Mouse (Mus musculus) heart, embryonic 10.5 days (tissue): ENCODE results near the gene Slc6a1. TPM values are rescaled to one million over a fixed set of nuclear protein-coding genes. Genes with fewer than 3 reads are reported as not detected.

Experiments
- DNase-seq: peaks from one replicate; pipeline ENCODE4 v3.0.0-alpha.2; 2017; ENCODE audit warnings: low spot score
- H3K27ac ChIP-seq: fragments of 300-500 bp; sonication (generic); 2 replicates; pipeline ENCODE4 v1.5.1; 2016; ENCODE audit warnings: mild to moderate bottlenecking
- H3K27me3 ChIP-seq: fragments of 300-500 bp; sonication (generic); 2 replicates; pipeline ENCODE4 v1.6.1; 2016; ENCODE audit warnings: mild to moderate bottlenecking; ENCODE audit not compliant: poor library complexity, insufficient read depth, severe bottlenecking
- H3K36me3 ChIP-seq: fragments of 300-500 bp; sonication (generic); 2 replicates; pipeline ENCODE4 v1.6.1; 2016; ENCODE audit warnings: mild to moderate bottlenecking, moderate library complexity
- H3K4me1 ChIP-seq: fragments of 300-500 bp; sonication (generic); 2 replicates; pipeline ENCODE4 v1.6.1; 2016; ENCODE audit warnings: mild to moderate bottlenecking
- H3K4me3 ChIP-seq: fragments of 300-500 bp; sonication (generic); 2 replicates; pipeline ENCODE4 v1.5.1; 2016; ENCODE audit warnings: mild to moderate bottlenecking, moderate library complexity
- H3K9me3 ChIP-seq: fragments of 300-500 bp; sonication (generic); 2 replicates; pipeline ENCODE4 v1.6.1; 2016; ENCODE audit warnings: mild to moderate bottlenecking, moderate library complexity
- WGBS: fragments of 180-500 bp; shearing (Covaris S2); methylation state at CpG from one replicate; pipeline ENCODE4 v1.1.7; 2016; 5-methylcytosine and 5-hydroxymethylcytosine counted together
- polyA plus RNA-seq: library from polyadenylated mRNA; unstranded; fragments of >200 nt; fragmentation: Nextera tagmentation; extraction: Ambion mirVana; gene quantifications from 2 replicates; pipeline ENCODE4 v1.2.1, GENCODE M21; 2016

Slc6a1 gene
- polyA plus RNA-seq, 1 experiment from 2014 or later = 0.48 TPM

DNA sequence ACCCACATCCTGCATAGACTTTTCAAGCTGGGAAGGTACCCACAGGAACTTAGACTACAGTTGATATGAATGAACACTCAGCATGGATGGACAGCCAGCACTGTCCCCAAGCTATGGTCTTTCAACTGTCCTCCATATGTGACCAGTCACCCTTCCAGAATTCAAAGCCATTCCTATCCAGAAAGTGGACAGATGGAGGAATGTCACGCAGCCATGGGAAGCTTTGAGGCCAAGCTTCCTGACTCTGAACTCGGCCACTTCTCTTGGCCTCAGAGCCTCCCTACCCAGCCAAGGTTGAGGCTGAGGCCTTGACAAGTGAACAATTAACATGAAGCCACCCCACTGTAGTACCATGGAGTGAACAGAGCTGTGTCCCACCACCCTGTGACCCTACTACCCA is 12.8 kb upstream of the Slc6a1 start:
- Histone ChIP-seq H3K27ac (no peak overlapping the region), H3K9me3 (no peaks in the 10 kb centered on the region), H3K27me3 (peaks cover 75% of the 10 kb centered on the region)

GRCm38 (mm10) chr6:114270799-114271198 is 11.6 kb upstream of the Slc6a1 start:
- H3K27ac ChIP-seq = no peak overlapping the region
- H3K4me1 ChIP-seq = peaks cover 18% of the 10 kb centered on the region
- H3K4me3 ChIP-seq = no peak overlapping the region
- H3K36me3 ChIP-seq = no peaks in the 10 kb centered on the region
- DNase-seq = no peak
- WGBS = 48% methylated on average over 5 of the region's 5 CpGs
- peaks cover 80% of the 10 kb centered on the region for H3K27me3 ChIP-seq
- no peaks in the 10 kb centered on the region for H3K9me3 ChIP-seq

More for the DNA sequence above, 12.8 kb upstream of the Slc6a1 start:
- no peaks in the 10 kb centered on the region for H3K36me3 ChIP-seq
- peaks cover 18% of the 10 kb centered on the region for H3K4me1 ChIP-seq
- H3K4me3 ChIP-seq = no peak overlapping the region
- WGBS = 77% methylated on average over 2 of the region's 2 CpGs
- DNase-seq = no peak

DNA sequence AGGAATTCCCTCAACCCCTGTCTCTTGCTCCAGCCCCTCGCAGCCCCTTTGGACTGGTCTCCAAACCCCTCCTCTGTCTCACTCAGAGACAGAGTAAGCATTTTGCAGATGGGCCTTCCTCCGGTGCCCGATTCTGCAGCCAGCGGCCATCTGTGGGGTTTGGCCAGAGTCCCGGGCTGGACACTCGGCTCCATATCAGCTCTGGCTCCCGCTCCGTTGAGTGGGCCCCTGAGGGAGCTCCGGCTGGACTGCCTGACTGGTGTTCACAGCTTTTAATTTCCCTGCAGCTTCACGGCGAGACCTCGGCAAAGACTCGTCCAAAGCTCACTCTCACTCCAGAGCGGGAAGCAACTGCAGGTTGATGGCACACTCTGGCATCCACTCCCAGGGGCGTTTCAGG is 10.2 kb upstream of the Slc6a1 start:
- H3K4me3 ChIP-seq = no peak overlapping the region
- H3K27ac ChIP-seq = no peak overlapping the region
- H3K9me3 ChIP-seq = no peaks in the 10 kb centered on the region
- peak; percentile 76 for DNase-seq
- WGBS = 69% methylated on average over 15 of the region's 15 CpGs
- H3K27me3 ChIP-seq = peaks cover 86% of the 10 kb centered on the region
- peaks cover 18% of the 10 kb centered on the region for H3K4me1 ChIP-seq
- H3K36me3 ChIP-seq = no peaks in the 10 kb centered on the region

DNA sequence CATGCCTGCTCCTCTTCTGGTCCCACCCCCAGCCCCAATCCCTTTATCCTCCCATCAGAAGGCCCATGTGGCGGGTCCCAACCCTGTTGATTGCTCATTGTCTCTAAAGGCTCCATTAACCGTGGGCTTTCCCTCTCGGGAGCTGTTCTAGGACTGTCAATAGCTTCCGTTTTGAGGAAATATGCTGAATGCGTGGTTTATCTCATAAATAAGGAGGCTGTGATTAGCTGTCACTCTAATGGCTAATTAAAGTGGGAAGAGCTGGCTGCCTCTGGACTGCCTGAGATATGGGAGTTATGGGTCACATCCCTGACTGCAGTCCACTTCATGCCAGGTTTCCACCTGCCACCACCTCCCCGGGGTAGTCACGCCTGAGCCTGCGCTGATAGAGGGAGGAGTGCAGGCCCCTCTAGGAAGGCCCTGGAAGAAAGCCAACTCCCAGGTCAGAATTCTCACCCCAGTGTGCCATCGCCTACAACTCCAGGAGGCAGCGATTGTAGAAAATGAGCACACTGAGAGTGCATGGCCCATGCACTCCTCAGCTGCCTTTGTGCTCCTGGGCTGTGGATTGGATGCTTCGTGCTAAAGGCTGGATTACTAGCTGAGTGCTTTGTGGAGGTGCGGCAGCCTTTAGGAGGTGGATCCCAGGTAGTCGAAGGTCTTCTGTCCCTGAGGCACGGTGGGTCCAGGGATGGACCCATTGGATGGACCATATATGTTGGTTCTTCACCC is 8.3 kb upstream of the Slc6a1 start:
- peaks cover 18% of the 10 kb centered on the region for H3K4me1 ChIP-seq
- H3K27me3 ChIP-seq = peaks cover 84% of the 10 kb centered on the region
- 52% methylated on average over 14 of the region's 14 CpGs for WGBS

GRCm38 (mm10) chr6:114275800-114276199 is 6.6 kb upstream of the Slc6a1 start:
- WGBS = 59% methylated on average over 8 of the region's 8 CpGs
- no peak for DNase-seq
- peaks cover 81% of the 10 kb centered on the region for H3K27me3 ChIP-seq

More for the DNA sequence above, 8.3 kb upstream of the Slc6a1 start:
- H3K27ac ChIP-seq = no peak overlapping the region
- H3K9me3 ChIP-seq = no peaks in the 10 kb centered on the region
- no peaks in the 10 kb centered on the region for H3K36me3 ChIP-seq
- no peak for DNase-seq
- no peak overlapping the region for H3K4me3 ChIP-seq

DNA sequence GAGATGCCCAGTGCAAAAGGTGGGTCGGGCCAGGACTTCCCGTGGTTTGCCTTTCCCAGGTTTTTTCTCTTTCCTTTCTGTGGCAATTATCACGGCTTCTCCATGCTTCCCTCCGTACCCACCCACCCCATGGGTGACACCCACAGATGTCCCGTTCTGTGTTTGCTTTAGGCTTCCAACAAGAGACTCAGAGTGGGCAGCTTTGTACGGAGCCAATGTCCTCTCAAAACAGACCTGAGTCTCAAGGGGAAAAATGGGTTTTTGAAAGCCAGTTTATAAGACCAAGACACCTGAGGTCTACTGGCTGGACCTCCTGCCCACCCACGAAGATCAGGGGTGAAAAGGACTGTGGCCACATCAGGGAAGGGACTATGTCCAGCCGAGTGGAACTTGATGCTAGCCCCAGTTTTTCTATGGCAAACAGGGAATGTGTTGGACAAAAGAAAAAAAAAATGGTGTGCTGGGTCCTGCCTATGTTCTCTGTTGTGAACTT is 889 bp downstream of the Slc6a1 start:
- Histone ChIP-seq H3K36me3 (no peaks in the 10 kb centered on the region), H3K27ac (no peak overlapping the region), H3K9me3 (no peaks in the 10 kb centered on the region), H3K4me3 (peak overlapping the region; percentile 46; the same call in 1 of the 2 replicates), H3K4me1 (peaks cover 13% of the 10 kb centered on the region), H3K27me3 (peaks cover 89% of the 10 kb centered on the region)
- DNase-seq = no peak
- WGBS = 18% methylated on average over 8 of the region's 8 CpGs

More at GRCm38 (mm10) chr6:114275800-114276199, 6.6 kb upstream of the Slc6a1 start:
- H3K4me1 ChIP-seq = peaks cover 14% of the 10 kb centered on the region
- no peak overlapping the region for H3K4me3 ChIP-seq
- no peaks in the 10 kb centered on the region for H3K9me3 ChIP-seq
- H3K36me3 ChIP-seq = no peaks in the 10 kb centered on the region
- no peak overlapping the region for H3K27ac ChIP-seq

DNA sequence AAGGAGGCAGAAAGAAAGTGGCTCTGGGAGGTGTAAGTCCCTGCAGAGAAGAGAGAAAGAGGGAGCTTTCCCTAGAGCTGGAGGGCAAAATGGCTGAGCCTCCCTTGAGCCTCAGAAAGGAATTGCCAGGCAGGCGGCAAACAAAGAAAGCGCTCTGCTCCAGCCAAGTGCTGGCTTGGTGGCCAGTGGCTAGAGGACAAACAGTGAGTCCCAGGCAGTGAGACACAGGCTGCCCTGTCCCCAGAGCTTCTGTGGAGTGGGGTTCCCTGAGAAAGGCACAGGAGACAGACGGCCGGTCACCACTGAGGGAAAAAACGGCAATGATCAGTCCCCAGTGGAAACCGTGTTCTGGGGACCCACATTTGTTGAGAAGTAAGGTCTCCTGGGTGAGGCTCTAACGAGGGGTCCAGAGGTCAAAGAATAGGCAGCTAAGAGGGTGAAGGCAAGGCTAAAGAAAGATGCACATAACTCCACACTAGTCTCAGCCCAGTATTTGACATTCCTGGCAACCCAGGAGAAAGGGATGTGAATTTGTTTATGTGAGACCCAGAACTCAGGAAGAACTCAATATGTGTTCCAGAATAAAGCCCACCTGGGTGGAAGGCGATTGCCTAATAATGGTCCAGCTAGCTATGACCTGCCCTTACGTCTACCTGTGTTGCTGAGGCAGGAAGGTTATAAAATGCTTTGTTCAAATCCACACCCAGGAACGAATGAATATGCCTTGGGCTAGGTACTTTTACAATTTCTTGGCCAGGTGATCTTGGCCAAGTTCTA is 1.7 kb downstream of the Slc6a1 start:
- H3K9me3 ChIP-seq = no peaks in the 10 kb centered on the region
- WGBS = 50% methylated on average over 10 of the region's 10 CpGs
- no peak for DNase-seq
- H3K27ac ChIP-seq = no peak overlapping the region
- H3K36me3 ChIP-seq = no peaks in the 10 kb centered on the region
- no peak overlapping the region for H3K4me3 ChIP-seq
- peaks cover 96% of the 10 kb centered on the region for H3K27me3 ChIP-seq
- peaks cover 13% of the 10 kb centered on the region for H3K4me1 ChIP-seq

- DNase-seq = no peak
- WGBS = 34% methylated on average over 4 of the region's 4 CpGs
These were observed 3.0 kb downstream of the Slc6a1 start for GRCm38 (mm10) chr6:114285424-114285823.

DNA sequence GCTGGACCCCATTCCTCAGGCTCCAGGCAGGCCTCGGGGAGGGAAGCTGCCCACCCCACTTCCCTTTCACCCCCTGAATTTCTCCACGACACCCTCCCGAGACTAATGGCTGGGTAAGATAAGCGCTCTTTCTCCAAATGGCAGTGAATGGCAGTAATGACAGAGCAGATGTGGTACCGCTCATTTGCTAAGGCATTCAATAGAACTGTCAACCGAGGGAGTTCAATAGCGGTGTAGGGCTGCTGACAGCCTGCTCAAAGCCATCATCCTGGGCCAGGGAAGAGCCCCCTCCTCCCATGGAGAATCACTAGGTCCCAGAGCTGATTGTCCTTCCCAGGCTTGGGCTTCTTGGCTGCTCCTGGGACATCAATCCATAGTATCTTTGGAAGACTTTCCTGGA is 6.7 kb downstream of the Slc6a1 start:
- Histone ChIP-seq H3K27ac (no peak overlapping the region), H3K4me1 (peaks cover 14% of the 10 kb centered on the region; the same call in 1 of the 2 replicates), H3K27me3 (peaks cover 90% of the 10 kb centered on the region), H3K4me3 (no peak overlapping the region), H3K36me3 (no peaks in the 10 kb centered on the region), H3K9me3 (no peaks in the 10 kb centered on the region)
- 26% methylated on average over 7 of the region's 7 CpGs for WGBS
- DNase-seq = no peak

More at GRCm38 (mm10) chr6:114285424-114285823, 3.0 kb downstream of the Slc6a1 start:
- Histone ChIP-seq H3K9me3 (no peaks in the 10 kb centered on the region), H3K36me3 (no peaks in the 10 kb centered on the region), H3K4me1 (peaks cover 13% of the 10 kb centered on the region), H3K4me3 (no peak overlapping the region), H3K27me3 (peaks cover 100% of the 10 kb centered on the region), H3K27ac (no peak overlapping the region)

DNA sequence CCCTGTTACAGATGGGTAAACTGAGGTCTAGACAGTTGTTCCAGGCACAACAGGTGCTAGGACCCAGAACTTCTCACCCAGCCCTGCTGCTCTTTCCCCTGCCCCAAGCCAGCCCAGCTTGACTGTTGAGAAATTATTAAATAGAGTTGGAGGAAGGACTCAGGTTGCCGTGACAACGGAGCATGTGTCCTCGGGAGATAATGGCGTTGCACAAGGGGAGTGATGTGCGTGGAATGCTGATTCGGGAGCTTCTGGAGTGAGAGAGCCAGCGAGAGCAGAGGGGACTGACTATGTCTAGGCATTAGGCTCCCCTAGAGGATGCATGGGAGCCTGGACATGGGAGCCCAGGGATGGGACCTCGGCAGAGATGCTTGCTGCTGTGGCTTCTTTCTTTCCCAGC is 7.7 kb downstream of the Slc6a1 start:
- no peak overlapping the region for H3K4me3 ChIP-seq
- H3K36me3 ChIP-seq = no peaks in the 10 kb centered on the region
- 65% methylated on average over 8 of the region's 8 CpGs for WGBS
- H3K27ac ChIP-seq = no peak overlapping the region
- H3K4me1 ChIP-seq = peaks cover 13% of the 10 kb centered on the region; the same call in 1 of the 2 replicates
- H3K9me3 ChIP-seq = no peaks in the 10 kb centered on the region
- peaks cover 86% of the 10 kb centered on the region for H3K27me3 ChIP-seq
- DNase-seq = no peak

- 41% methylated on average over 4 of the region's 4 CpGs for WGBS
- H3K9me3 ChIP-seq = no peaks in the 10 kb centered on the region
- DNase-seq = no peak
- H3K36me3 ChIP-seq = no peaks in the 10 kb centered on the region
- no peak overlapping the region for H3K27ac ChIP-seq
- H3K4me1 ChIP-seq = peaks cover 11% of the 10 kb centered on the region
- H3K27me3 ChIP-seq = peaks cover 78% of the 10 kb centered on the region
- H3K4me3 ChIP-seq = no peak overlapping the region
These were observed 8.5 kb downstream of the Slc6a1 start for GRCm38 (mm10) chr6:114290929-114291328.

DNA sequence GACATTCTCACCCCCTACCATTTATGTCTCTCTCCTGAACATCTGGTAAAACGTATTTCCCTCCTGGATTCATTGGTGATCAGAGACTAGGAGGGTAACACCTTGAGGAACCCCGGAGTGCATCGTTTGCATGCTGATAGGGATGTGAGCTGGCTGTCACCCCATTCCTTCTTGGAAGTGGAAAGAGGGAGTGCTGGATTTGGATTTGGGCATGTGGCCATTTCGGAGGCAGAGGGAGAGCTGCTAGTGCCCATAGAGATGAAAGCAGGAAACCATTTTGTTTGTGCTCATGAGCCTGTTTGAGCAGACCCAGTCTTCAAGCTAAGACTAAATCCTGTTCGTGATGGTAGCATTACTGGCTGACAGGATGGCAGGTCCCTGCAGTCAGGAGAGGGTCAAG is 9.0 kb downstream of the Slc6a1 start:
- peaks cover 74% of the 10 kb centered on the region for H3K27me3 ChIP-seq
- WGBS = 32% methylated on average over 5 of the region's 5 CpGs

GRCm38 (mm10) chr6:114293511-114293910 is 11.1 kb downstream of the Slc6a1 start:
- H3K27me3 ChIP-seq = peaks cover 53% of the 10 kb centered on the region
- H3K4me1 ChIP-seq = peaks cover 20% of the 10 kb centered on the region
- no peak overlapping the region for H3K4me3 ChIP-seq
- DNase-seq = no peak
- H3K9me3 ChIP-seq = no peaks in the 10 kb centered on the region
- no peaks in the 10 kb centered on the region for H3K36me3 ChIP-seq
- 23% methylated on average over 8 of the region's 8 CpGs for WGBS
- H3K27ac ChIP-seq = peak overlapping the region; percentile 52

More for the DNA sequence above, 9.0 kb downstream of the Slc6a1 start:
- H3K4me1 ChIP-seq = peaks cover 12% of the 10 kb centered on the region
- no peak for DNase-seq
- no peak overlapping the region for H3K4me3 ChIP-seq
- H3K9me3 ChIP-seq = no peaks in the 10 kb centered on the region
- no peak overlapping the region for H3K27ac ChIP-seq
- no peaks in the 10 kb centered on the region for H3K36me3 ChIP-seq
